Mouse (Mus musculus) cerebral cortex, adult 2 months (tissue): ENCODE results near the gene Izumo1.

Experiments
- WGBS: fragments of 180-500 bp; shearing (Covaris S2); methylation state at CpG from one replicate; pipeline ENCODE4 v1.1.7; 2018; 5-methylcytosine and 5-hydroxymethylcytosine counted together

The Izumo1 gene

DNA sequence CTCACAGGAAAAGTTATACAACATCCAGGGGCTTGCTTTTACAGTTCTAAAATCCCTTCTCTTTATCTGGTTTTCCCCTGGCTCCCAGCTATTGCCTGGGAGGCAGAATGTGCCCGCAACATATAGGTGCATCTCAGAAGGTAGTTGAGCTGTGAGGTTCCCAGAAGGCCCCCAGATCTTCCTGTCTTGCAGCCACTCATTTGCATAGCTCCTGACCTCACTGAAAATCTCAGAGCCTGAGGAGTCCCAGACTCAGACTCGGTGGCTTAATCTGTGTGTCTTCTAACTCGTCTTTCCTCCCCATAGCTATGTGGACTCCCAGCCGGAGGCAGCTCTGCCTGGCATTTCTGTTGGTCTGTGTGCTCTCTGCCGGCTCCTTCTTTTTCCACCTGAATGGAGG lies 3.3 kb upstream of the Izumo1 start:
- WGBS, result 91% methylated on average over 5 of the region's 5 CpGs

DNA sequence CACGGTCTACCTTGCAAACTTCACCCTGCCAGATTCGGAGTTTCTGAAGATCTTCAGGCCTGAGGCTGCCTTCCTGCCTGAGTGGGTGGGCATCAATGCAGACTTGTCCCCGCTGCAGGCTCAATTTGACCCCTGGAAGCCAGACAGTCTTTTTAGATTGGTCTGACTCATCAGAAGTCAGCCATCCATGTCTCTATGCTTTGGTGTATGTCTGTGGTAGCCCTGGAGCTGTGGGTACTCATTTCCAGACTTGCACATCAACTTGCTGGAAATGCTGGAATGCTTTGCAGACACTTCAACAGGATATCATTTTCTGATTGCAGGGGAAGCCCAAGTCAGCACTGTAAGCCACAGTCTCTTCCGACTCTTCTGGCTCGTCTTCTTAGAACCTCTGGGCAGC lies 2.0 kb upstream of the Izumo1 start:
- WGBS, result 96% methylated on average over 5 of the region's 5 CpGs

- WGBS, result 94% methylated on average over 11 of the region's 11 CpGs
These were observed 1.9 kb downstream of the Izumo1 start for GRCm38 (mm10) chr7:45623507-45623906.

- 98% methylated on average over 3 of the region's 3 CpGs for WGBS
These were observed 3.1 kb downstream of the Izumo1 start for GRCm38 (mm10) chr7:45624718-45625117.

- WGBS, result 90% methylated on average over 8 of the region's 8 CpGs
These were observed 3.9 kb downstream of the Izumo1 start for GRCm38 (mm10) chr7:45625481-45625880.

DNA sequence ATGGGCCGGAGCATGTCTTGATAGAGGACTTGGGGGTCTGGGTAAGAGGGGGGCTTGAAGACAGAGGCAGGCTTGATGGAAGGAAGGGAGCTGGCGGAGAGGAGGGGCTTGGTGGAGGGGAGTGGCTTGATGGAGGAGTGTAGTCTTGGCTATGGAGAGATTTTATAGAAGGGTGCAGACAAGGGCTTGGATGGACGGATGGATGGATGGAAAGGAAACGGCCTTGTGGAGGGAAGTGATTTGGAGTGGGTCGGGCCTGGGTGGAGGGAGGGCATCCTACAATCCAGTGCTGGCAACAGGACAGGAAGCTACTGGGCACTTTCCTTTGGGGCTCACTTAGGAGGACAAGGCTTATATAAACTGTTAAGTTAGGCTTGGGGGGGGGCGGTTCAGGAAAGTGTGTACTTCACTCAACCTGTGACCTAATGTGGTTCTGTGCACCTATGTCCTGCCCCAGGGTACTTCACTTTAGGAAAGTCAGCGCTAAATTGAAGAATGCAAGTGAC lies 5.0 kb downstream of the Izumo1 start:
- 86% methylated on average over 7 of the region's 7 CpGs for WGBS

GRCm38 (mm10) chr7:45627261-45627660 lies 5.7 kb downstream of the Izumo1 start, which contains the start of gene Rasip1:
Gene Rasip1, plus strand, starts transcription at chr7:45627488.
- 85% methylated on average over 9 of the region's 9 CpGs for WGBS

GRCm38 (mm10) chr7:45628364-45629294 lies 7.0 kb downstream of the Izumo1 start:
- WGBS, result 1% methylated on average over 105 of the region's 105 CpGs

- WGBS, result 80% methylated on average over 23 of the region's 23 CpGs
These were observed 8.7 kb downstream of the Izumo1 start for GRCm38 (mm10) chr7:45630064-45630907.

DNA sequence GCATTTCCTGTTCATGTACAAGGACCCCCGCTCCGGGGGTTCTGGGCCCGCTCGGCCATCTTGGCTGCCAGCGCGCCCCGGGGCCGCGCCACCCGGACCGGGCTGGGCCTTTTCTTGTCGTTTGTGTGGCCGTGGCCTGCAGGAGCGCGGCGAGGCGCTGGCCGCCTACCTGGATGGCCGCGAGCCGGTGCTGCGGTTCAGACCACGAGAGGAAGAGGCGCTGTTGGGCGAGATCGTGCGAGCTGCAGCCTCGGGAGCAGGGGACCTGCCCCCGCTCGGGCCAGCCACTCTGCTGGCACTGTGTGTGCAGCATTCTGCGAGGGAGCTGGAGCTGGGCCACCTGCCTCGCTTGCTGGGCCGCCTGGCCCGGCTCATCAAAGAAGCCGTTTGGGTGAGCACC lies 10.9 kb downstream of the Izumo1 start:
- 38% methylated on average over 35 of the region's 35 CpGs for WGBS

DNA sequence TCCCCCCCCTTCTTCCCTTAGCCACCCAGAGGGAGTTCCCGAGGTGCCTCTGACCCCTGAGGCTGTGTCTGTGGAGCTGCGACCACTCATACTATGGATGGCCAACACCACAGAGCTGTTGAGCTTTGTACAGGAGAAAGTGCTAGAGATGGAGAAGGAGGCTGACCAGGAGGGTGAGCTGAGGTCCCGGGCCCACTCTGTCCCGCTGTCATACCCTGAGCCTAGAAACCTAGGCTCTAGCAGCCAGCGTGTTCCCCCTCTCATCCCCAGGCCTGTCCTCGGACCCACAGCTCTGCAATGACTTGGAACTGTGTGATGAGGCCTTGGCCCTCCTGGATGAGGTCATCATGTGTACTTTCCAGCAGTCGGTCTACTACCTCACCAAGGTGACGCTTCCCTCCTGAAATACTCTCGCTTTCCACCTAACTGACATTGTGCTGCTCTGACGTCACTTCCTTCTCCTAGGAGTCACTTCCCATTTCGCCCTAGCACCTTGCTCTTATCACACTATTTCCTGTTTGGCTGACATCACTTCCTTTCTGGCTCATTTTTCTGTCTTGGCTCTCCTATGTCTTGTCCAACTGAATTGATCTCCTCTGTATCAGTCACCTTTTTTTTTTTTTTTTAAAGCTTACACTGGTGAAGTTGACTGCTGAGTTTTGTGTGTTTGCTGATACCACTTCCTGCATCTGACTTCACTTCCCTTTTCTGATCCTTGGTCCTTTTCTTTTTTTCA lies 13.5 kb downstream of the Izumo1 start:
- WGBS, result 85% methylated on average over 11 of the region's 11 CpGs

DNA sequence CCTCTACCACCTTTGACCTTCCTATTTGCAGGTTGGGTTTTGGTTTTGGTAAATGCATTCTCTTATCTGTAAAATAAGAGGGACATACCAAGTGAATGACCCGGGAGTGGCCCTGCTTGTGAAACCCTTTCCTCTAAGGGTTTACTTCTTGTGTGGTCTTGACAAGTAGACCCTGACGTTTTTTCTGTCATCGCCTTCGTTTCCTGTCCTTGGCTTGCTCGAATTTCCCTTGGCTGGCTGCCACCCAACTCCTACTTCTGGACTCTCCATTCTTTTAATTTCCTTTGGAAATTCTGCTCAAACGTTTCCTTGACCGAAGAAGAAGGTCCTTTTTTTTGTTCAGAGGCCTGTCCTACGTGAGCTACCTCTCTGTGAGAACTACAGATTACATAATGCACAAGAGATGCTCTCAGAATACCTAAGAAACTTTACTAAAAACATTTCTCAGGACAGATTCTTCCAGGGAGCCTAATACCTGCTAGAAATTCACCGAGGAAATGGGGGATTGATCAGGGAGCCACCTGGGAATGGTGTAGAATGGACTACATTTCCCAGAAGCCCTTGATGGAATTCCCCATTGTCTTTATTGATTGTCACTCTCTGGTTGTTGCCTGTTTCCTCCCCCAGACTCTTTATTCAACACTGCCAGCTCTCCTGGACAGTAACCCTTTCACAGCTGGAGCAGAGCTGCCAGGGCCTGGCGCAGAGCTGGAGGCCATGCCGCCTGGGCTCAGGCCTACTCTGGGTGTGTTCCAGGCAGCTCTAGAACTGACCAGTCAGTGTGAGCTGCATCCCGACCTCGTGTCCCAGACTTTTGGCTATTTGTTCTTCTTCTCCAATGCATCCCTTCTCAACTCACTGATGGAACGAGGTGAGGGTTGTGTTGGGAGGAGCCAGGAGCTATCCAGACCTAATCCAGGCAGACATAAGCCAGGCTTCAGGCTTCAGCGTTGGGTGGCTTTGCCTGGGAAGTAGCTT lies 14.4 kb downstream of the Izumo1 start:
- WGBS, result 61% methylated on average over 15 of the region's 15 CpGs

DNA sequence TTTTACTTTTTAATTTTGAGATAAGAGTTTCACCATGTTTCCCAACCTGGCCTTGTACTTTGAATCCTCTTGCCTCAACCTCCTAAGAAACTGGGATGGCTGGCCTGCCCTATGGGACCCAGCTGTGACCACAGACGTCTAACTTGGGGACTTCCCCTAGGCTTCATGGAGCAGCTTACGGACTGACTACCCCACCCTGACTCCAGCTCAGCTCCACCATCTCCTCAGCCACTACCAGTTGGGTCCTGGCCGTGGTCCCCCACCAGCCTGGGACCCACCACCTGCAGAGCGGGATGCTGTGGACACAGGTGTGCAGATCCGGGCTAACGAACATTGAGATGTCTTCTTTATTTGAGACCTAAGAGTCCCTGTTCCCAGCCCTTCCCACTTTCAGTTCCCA lies 16.1 kb downstream of the Izumo1 start:
- WGBS, result 91% methylated on average over 6 of the region's 6 CpGs

DNA sequence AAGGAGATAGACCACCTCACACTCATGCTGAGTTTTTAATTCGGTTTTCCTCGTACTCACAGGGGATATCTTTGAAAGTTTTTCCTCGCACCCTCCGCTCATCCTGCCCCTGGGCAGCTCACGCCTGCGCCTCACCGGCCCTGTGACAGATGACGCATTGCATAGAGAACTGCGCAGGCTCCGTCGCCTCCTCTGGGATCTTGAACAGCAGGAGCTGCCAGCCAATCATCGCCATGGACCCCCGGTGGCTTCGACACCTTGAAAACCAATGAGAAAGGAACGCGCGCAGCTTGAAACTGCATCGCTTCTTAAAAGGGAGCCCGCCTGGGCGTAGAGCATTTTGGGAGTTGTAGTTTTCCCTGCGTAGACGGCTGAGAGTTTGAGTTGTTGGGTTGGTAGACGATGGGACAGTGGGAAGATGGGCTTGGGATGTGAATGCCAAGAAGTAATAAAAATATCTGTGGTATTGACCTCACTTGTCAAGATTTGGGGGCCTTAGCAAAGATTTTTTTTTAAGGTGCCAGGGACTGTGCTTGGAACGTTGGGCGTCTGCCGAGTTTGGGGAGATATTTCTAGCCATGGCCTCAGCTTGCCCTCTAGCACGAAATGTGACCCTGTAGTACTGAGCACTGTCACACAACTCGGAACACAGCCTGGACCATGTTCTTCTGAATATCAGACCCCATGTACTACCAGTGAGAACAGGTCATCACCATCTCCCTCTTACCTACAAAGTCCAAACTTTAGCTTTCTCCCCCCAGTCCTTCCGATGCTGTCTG lies 17.2 kb downstream of the Izumo1 start:
- 25% methylated on average over 29 of the region's 29 CpGs for WGBS

DNA sequence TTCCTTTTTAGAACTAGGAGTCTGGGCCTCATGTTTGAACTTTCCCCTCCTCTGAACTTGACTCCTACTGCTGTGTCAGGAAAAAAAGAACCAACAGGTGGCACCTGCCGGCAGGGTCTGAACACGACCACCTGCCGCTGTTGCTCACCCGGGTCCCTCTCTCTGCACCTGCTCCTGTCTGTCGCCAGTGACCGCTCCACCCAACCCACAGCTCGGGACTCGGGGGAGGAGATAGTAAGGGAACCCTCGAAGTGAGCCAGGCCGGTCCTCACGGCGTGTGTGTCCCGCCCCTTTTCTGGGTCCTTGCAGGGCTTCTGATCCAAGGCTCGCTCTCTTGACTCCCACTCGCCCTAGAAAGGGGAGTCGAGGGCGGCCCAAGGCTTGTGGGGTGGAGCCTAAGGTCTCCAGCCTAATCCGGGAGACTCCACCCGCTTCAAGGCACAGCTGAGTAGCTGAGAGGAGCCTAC lies 18.0 kb downstream of the Izumo1 start, which contains the start of gene Mamstr:
Gene Mamstr (plus strand): TSS at position 417 of the 467 bp plus-strand sequence.
- WGBS, result 49% methylated on average over 19 of the region's 19 CpGs

DNA sequence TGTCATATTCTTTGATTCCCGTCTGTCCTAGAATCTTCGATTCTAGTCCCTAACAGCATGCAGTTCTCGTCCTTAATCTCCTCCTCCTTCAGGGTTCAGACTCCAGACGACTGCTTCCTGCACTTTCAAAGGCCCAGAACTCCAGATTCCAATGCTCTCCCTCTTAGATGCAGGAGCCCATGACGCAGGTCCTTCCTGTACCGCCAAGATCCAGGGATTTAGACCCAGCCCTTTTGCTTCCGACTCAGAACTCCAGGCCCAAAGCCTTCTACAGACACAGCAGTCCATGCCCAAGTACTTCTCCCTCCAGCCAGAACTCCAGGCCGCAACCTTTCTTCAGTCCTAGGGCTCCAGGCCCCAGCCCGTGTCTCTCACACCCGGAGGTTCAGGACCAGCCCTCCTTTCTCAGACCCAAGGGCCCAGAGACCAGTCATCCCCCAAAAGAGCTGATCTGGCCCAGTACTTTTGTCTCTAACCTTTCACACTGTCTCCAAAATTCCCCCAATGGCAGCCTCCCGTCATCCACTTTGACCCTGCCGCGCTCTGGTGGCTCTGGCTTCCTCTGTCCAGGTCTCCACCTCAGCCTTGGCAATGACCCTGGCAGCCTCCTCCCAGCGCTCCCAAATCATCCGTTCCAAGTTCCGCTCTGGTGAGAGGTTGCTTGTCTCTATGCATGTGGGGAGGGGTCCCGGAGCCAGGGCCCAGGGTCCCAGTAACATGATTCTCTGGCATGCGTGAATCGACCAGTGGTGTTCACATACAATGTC lies 18.8 kb downstream of the Izumo1 start:
- WGBS, result 77% methylated on average over 19 of the region's 19 CpGs

DNA sequence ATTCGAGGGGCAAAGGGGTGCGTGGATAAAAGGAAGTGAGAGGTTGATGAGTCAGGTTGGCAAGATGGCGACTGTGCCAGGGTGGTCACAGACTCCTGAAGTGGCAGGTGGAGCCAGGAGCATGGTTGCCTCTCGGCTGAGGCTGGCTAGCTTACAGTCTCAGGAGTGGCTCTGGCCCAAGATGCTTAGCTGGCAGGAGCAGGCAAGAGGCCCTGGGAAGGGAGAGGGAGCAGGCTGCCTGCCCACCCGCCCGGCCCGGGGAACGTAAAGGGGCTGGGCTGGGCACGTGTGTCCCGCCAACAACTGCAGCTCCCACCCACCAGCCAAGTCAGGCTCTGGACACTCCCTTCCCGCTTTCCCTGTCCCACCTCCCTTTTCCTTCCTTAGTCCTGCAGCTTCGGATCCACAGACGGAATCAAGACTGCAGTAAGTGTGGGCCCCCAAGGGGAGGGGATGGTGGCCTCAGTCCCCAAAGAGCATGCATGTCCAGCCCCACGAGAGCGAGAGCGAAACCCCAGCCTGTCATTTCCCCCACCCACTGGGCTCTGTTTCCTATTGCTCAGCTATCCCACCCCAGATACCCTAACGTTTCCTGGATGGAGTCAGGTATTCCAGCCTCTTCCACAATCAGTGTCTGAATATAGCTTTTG lies 19.9 kb downstream of the Izumo1 start:
- WGBS, result 49% methylated on average over 17 of the region's 17 CpGs

- WGBS, result 79% methylated on average over 5 of the region's 5 CpGs
These were observed 20.5 kb downstream of the Izumo1 start for GRCm38 (mm10) chr7:45642083-45642482.
